Mouse (Mus musculus) CH12.LX (cell line): ENCODE data around the gene 3110009E18Rik. TPM values are rescaled to one million over a fixed set of nuclear protein-coding genes. Genes with fewer than 3 reads are reported as not detected.
A peak's percentile ranks its signal among the peaks of the same experiment; 100 is the strongest.
"Not testable (repeated sequence)": the region's sequence is repeated elsewhere in the genome, so short reads cannot be mapped to it uniquely, and the experiment has no call there.

ENCODE experiments used
- DNase-seq: peaks from one replicate; pipeline ENCODE4 v3.0.0-alpha.2; 2013; ENCODE audit errors: extremely low read depth
- H3K27ac ChIP-seq: 2 replicates; pipeline ENCODE4 v1.5.1; 2012; ENCODE audit warnings: low read depth, mild to moderate bottlenecking, control low read depth, moderate library complexity; ENCODE audit not compliant: insufficient read depth
- H3K27me3 ChIP-seq: replicated peaks from 2 replicates; pipeline ENCODE3; 2012; ENCODE audit warnings: inconsistent platforms
- H3K36me3 ChIP-seq, 2 experiments: replicated peaks in 1 of 2; 2 replicates each; pipeline versions ENCODE3 to v1.6.1; 2012; ENCODE audit warnings: inconsistent platforms in 1 of 2, low read length in 1 of 2, mild to moderate bottlenecking in 1 of 2, mixed read lengths in 1 of 2, moderate library complexity in 1 of 2; ENCODE audit not compliant: control insufficient read depth in 1 of 2, insufficient read depth in 1 of 2
- H3K4me1 ChIP-seq, 2 experiments: 2 replicates each; pipeline ENCODE4 v1.6.1; 2012; ENCODE audit warnings: inconsistent platforms in 1 of 2, moderate library complexity in 1 of 2; ENCODE audit not compliant: insufficient read depth in 2 of 2, control insufficient read depth in 1 of 2
- H3K4me2 ChIP-seq: 2 replicates; pipeline ENCODE4 v1.6.1; 2012; ENCODE audit warnings: low read depth, mild to moderate bottlenecking, control low read depth; ENCODE audit not compliant: poor library complexity, insufficient read depth, severe bottlenecking
- H3K4me3 ChIP-seq, 3 experiments: fragments of 150-350 bp in 1 of 3; sonication (generic) in 1 of 3; replicated peaks in 1 of 3; 2 replicates each; pipeline versions ENCODE3 to v1.5.1; 2011 to 2012; ENCODE audit warnings: low read depth in 2 of 3, low read length in 2 of 3, mild to moderate bottlenecking in 2 of 3, moderate library complexity in 2 of 3, control low read depth in 1 of 3, improper control_type of control experiment in 1 of 3, inconsistent platforms in 1 of 3, mixed read lengths in 1 of 3; ENCODE audit not compliant: poor library complexity in 1 of 3
- H3K79me2 ChIP-seq: replicated peaks from 2 replicates; pipeline ENCODE4 v1.6.1; 2012; ENCODE audit warnings: mild to moderate bottlenecking, moderate library complexity; ENCODE audit not compliant: control insufficient read depth, poor library complexity, insufficient read depth, severe bottlenecking; ENCODE audit errors: extremely low read depth
- H3K9ac ChIP-seq: 2 replicates; pipeline ENCODE4 v1.6.1; 2012; ENCODE audit warnings: low read depth, mild to moderate bottlenecking, control low read depth, moderate library complexity; ENCODE audit not compliant: insufficient read depth
- H3K9me3 ChIP-seq: replicated peaks from 2 replicates; pipeline ENCODE3; 2012; ENCODE audit warnings: low read length, inconsistent platforms, mixed read lengths
- BHLHE40 ChIP-seq: IDR thresholded peaks from 2 replicates; pipeline ENCODE4 v1.6.1; 2011; ENCODE audit warnings: mild to moderate bottlenecking, low read depth, low read length, improper control_type of control experiment
- CTCF ChIP-seq, 2 experiments: IDR thresholded peaks in 1 of 2; conservative IDR thresholded peaks in 1 of 2; 2 replicates each; pipeline ENCODE4 v1.5.1; 2011 to 2012; ENCODE audit warnings: low read depth in 2 of 2, low read length in 2 of 2, improper control_type of control experiment in 1 of 2, inconsistent platforms in 1 of 2, mild to moderate bottlenecking in 1 of 2, moderate library complexity in 1 of 2
- E2F4 ChIP-seq: IDR thresholded peaks from 2 replicates; pipeline ENCODE4 v1.6.1; 2011; ENCODE audit warnings: low read depth, low read length, improper control_type of control experiment; ENCODE audit not compliant: insufficient replicate concordance
- EP300 ChIP-seq: IDR thresholded peaks from 2 replicates; pipeline ENCODE4 v1.6.1; 2011; ENCODE audit warnings: low read length, improper control_type of control experiment
- HCFC1 ChIP-seq: IDR thresholded peaks from 2 replicates; pipeline ENCODE4 v1.6.1; 2012; ENCODE audit warnings: low read depth, mild to moderate bottlenecking, inconsistent platforms, low read length, improper control_type of control experiment
- MYC ChIP-seq: IDR thresholded peaks from 2 replicates; pipeline ENCODE4 v1.6.1; 2011; ENCODE audit warnings: low read depth, mild to moderate bottlenecking, improper control_type of control experiment, low read length
- NELFE ChIP-seq: IDR thresholded peaks from 2 replicates; pipeline ENCODE4 v1.6.1; 2011; ENCODE audit warnings: low read depth, low read length, improper control_type of control experiment
- PAX5 ChIP-seq: IDR thresholded peaks from 2 replicates; pipeline ENCODE4 v1.6.1; 2012; ENCODE audit warnings: low read length, inconsistent platforms, mixed read lengths
- POLR2A ChIP-seq: IDR thresholded peaks from 2 replicates; pipeline ENCODE4 v1.6.1; 2011; ENCODE audit warnings: low read depth, mild to moderate bottlenecking, improper control_type of control experiment, low read length
- RAD21 ChIP-seq: IDR thresholded peaks from 2 replicates; pipeline ENCODE4 v1.6.1; 2011; ENCODE audit warnings: low read depth, mild to moderate bottlenecking, low read length, improper control_type of control experiment, moderate library complexity
- RCOR1 ChIP-seq: conservative IDR thresholded peaks from 2 replicates; pipeline ENCODE4 v1.6.1; 2012; ENCODE audit warnings: low read depth, mild to moderate bottlenecking, inconsistent platforms, low read length, improper control_type of control experiment
- SIN3A ChIP-seq: IDR thresholded peaks from 2 replicates; pipeline ENCODE4 v1.6.1; 2012; ENCODE audit warnings: low read length, improper control_type of control experiment, inconsistent platforms
- SMC3 ChIP-seq: IDR thresholded peaks from 2 replicates; pipeline ENCODE4 v1.6.1; 2011; ENCODE audit warnings: low read depth, low read length, improper control_type of control experiment
- ZNF384 ChIP-seq: IDR thresholded peaks from 2 replicates; pipeline ENCODE4 v1.6.1; 2012; ENCODE audit warnings: low read depth, low read length, improper control_type of control experiment, inconsistent platforms
- dilution Hi-C: fragments of 300-500 bp; cut with MboI; formaldehyde crosslinking; loops from 2 replicates; pipeline ENCODE4 v1.14.3; 2020; ENCODE audit warnings: low sequenced_read_pairs; ENCODE audit not compliant: extremely low pct_unique_long_range_greater_than_20kb, extremely low pct_ligation_motif_present
- in situ Hi-C: fragments of 300-500 bp; cut with MboI; formaldehyde crosslinking; loops from 3 replicates; pipeline ENCODE4 v1.14.3; 2019; ENCODE audit warnings: low sequenced_read_pairs, low pct_ligation_motif_present, low pct_unique_long_range_greater_than_20kb, mixed read lengths
- polyA plus RNA-seq: library from polyadenylated mRNA; unstranded; fragments of >175 nt; gene quantifications from 2 replicates; pipeline ENCODE4 v1.2.1, GENCODE M21; 2012; ENCODE audit warnings: low read depth; ENCODE audit not compliant: insufficient read length
- total RNA-seq, 2 experiments: library from RNA; depleted of rRNA; stranded (reverse); fragments of 300-350 nt in 1 of 2; fragments of >200 nt in 1 of 2; gene quantifications; 2 replicates each; pipeline ENCODE4 v1.2.3; 2012 to 2014

3110009E18Rik gene
- total and polyA plus RNA-seq, 3 experiments, result 2.7 to 5.9 (median 4.6) TPM

GRCm38 (mm10) chr1:120093482-120094134, 27.4 kb upstream of the 3110009E18Rik start:
- H3K9ac ChIP-seq, H3K4me2 ChIP-seq, H3K27ac ChIP-seq, H3K4me3 ChIP-seq, H3K27me3 ChIP-seq, H3K36me3 ChIP-seq, H3K9me3 ChIP-seq, H3K4me1 ChIP-seq, H3K79me2 ChIP-seq, in situ Hi-C loops, dilution Hi-C loops: not testable (repeated sequence)
- TF ChIP-seq SMC3 (peak; percentile 79), RAD21 (peak; percentile 81), NELFE (peak; percentile 45; the same call in 1 of the 2 replicates), CTCF (conservative IDR thresholded peaks at IDR 0.05 in 1 of 2, IDR thresholded peaks at IDR 0.05 in 1 of 2; ENCODE audit: low read depth in 2 of 2, low read length in 2 of 2) (peak; percentile 91 to 96)
- peak; percentile 77 for DNase-seq

- H3K9ac ChIP-seq, result no peak overlapping the region
- dilution Hi-C loops (no loop called here), in situ Hi-C loops (loop anchor here (5.0 kb wide), 2 partner anchors 52 to 63 kb away; no protein-coding TSS in a partner anchor)
- H3K4me1 ChIP-seq, result peaks cover 11 to 14% of the 10 kb centered on the region in 2 experiments
- H3K9me3 ChIP-seq, result peaks cover 2% of the 10 kb centered on the region
- no peaks in the 10 kb centered on the region for H3K36me3 ChIP-seq
- no peaks in the 10 kb centered on the region for H3K79me2 ChIP-seq
- H3K4me3 ChIP-seq, result no peak overlapping the region
- DNase-seq, result no peak
- no peaks in the 10 kb centered on the region for H3K27me3 ChIP-seq
- no peak overlapping the region for H3K4me2 ChIP-seq
- TF ChIP-seq BHLHE40, result no peak
- TF ChIP-seq, all 38 proteins: peak for 0
- no peak overlapping the region for H3K27ac ChIP-seq
Observed at GRCm38 (mm10) chr1:120094920-120095319, 26.1 kb upstream of the 3110009E18Rik start.

GRCm38 (mm10) chr1:120098327-120098726, 22.7 kb upstream of the 3110009E18Rik start:
- dilution Hi-C loops, result no loop called here
- TF ChIP-seq MYC, result no peak
- peak; percentile 71 for TF ChIP-seq SMC3
- TF ChIP-seq EP300, result no peak
- no peak for TF ChIP-seq E2F4
- peak; percentile 63 for TF ChIP-seq RAD21
- no peak for TF ChIP-seq SIN3A
- peak; percentile 80 to 82 for TF ChIP-seq CTCF (conservative IDR thresholded peaks at IDR 0.05 in 1 of 2, IDR thresholded peaks at IDR 0.05 in 1 of 2; ENCODE audit: low read depth in 2 of 2, low read length in 2 of 2)
- TF ChIP-seq RCOR1, result no peak
- TF ChIP-seq PAX5, result no peak
- no peak for TF ChIP-seq ZNF384
- no peak for TF ChIP-seq HCFC1
- no peak for TF ChIP-seq POLR2A
- Histone ChIP-seq H3K4me2 (no peak overlapping the region), H3K79me2 (no peaks in the 10 kb centered on the region), H3K36me3 (no peaks in the 10 kb centered on the region), H3K27me3 (no peaks in the 10 kb centered on the region), H3K9me3 (no peaks in the 10 kb centered on the region), H3K4me3 (no peak overlapping the region), H3K9ac (no peak overlapping the region), H3K4me1 (peaks cover 12 to 22% of the 10 kb centered on the region in 2 experiments), H3K27ac (no peak overlapping the region)
- peak; percentile 61 for DNase-seq
- in situ Hi-C loops, result loop anchor here (5.0 kb wide), 2 partner anchors 49 to 66 kb away; no protein-coding TSS in a partner anchor
